Mouse (Mus musculus) hindbrain, embryonic 12.5 days (tissue): Measurements from ENCODE around the gene Teddm3. TPM values are rescaled to one million over a fixed set of nuclear protein-coding genes. Genes with fewer than 3 reads are reported as not detected.
"Not testable (repeated sequence)": the region's sequence is repeated elsewhere in the genome, so short reads cannot be mapped to it uniquely, and the experiment has no call there.

Experiments used
- ATAC-seq: fragments of 200-750 bp; cut with Nextera tagmentation; 2 replicates; pipeline ENCODE4 v1.8.0; 2017; ENCODE audit warnings: moderate TSS enrichment; ENCODE audit not compliant: low FRiP score
- H3K27ac ChIP-seq: fragments of 300-500 bp; sonication (generic); 2 replicates; pipeline ENCODE4 v1.5.1; 2016; ENCODE audit warnings: mild to moderate bottlenecking
- H3K27me3 ChIP-seq: fragments of 300-500 bp; sonication (generic); 2 replicates; pipeline ENCODE4 v1.6.1; 2016; ENCODE audit warnings: mild to moderate bottlenecking
- H3K36me3 ChIP-seq: fragments of 300-500 bp; sonication (generic); 2 replicates; pipeline ENCODE4 v1.6.1; 2016; ENCODE audit warnings: mild to moderate bottlenecking
- H3K4me1 ChIP-seq: fragments of 300-500 bp; sonication (generic); 2 replicates; pipeline ENCODE4 v1.6.1; 2016
- H3K4me2 ChIP-seq: fragments of 300-500 bp; sonication (generic); replicated peaks from 2 replicates; pipeline ENCODE4 v1.6.1; 2016; ENCODE audit warnings: mild to moderate bottlenecking
- H3K4me3 ChIP-seq: fragments of 300-500 bp; sonication (generic); 2 replicates; pipeline ENCODE4 v1.5.1; 2016; ENCODE audit warnings: mild to moderate bottlenecking
- H3K9ac ChIP-seq: fragments of 300-500 bp; sonication (generic); 2 replicates; pipeline ENCODE4 v1.6.1; 2016; ENCODE audit warnings: mild to moderate bottlenecking, moderate library complexity
- H3K9me3 ChIP-seq: fragments of 300-500 bp; sonication (generic); replicated peaks from 2 replicates; pipeline ENCODE4 v1.6.1; 2016; ENCODE audit warnings: mild to moderate bottlenecking
- WGBS: fragments of 180-500 bp; shearing (Covaris S2); methylation state at CpG from one replicate; pipeline ENCODE4 v1.1.7; 2016; 5-methylcytosine and 5-hydroxymethylcytosine counted together
- polyA plus RNA-seq: library from polyadenylated mRNA; unstranded; fragments of >200 nt; fragmentation: Nextera tagmentation; extraction: Ambion mirVana; gene quantifications from 2 replicates; pipeline ENCODE4 v1.2.1, GENCODE M21; 2016

Teddm3 gene
- polyA plus RNA-seq, 1 experiment from 2014 or later, result not detected

GRCm38 (mm10) chr16:21127666-21128065, 26.1 kb downstream of the Teddm3 start:
- H3K9me3 ChIP-seq, ATAC-seq, H3K4me2 ChIP-seq, H3K36me3 ChIP-seq, H3K4me1 ChIP-seq, H3K27ac ChIP-seq, H3K4me3 ChIP-seq, H3K9ac ChIP-seq, H3K27me3 ChIP-seq: not testable (repeated sequence)
- WGBS, result 87% methylated on average over 3 of the region's 3 CpGs

- H3K4me2 ChIP-seq, H3K36me3 ChIP-seq, H3K4me3 ChIP-seq, H3K27ac ChIP-seq, H3K27me3 ChIP-seq, ATAC-seq, H3K9me3 ChIP-seq, H3K9ac ChIP-seq, H3K4me1 ChIP-seq: not testable (repeated sequence)
- 82% methylated on average over 2 of the region's 2 CpGs for WGBS
These were observed 31.0 kb downstream of the Teddm3 start for GRCm38 (mm10) chr16:21122776-21123175.

GRCm38 (mm10) chr16:21116078-21116477, 37.7 kb downstream of the Teddm3 start:
- H3K27me3 ChIP-seq, result no peaks in the 10 kb centered on the region
- no peak overlapping the region for H3K27ac ChIP-seq
- H3K9ac ChIP-seq, result no peak overlapping the region
- WGBS, result 83% methylated on average over 5 of the region's 5 CpGs
- no peaks in the 10 kb centered on the region for H3K4me1 ChIP-seq
- H3K9me3 ChIP-seq, result no peaks in the 10 kb centered on the region
- H3K4me2 ChIP-seq, result no peak overlapping the region
- H3K4me3 ChIP-seq, result no peak overlapping the region
- H3K36me3 ChIP-seq, result no peaks in the 10 kb centered on the region
- ATAC-seq, result no peak

GRCm38 (mm10) chr16:21109473-21109872, 44.3 kb downstream of the Teddm3 start:
- H3K27me3 ChIP-seq, result no peaks in the 10 kb centered on the region
- H3K4me1 ChIP-seq, result no peaks in the 10 kb centered on the region
- H3K36me3 ChIP-seq, result no peaks in the 10 kb centered on the region
- no peak overlapping the region for H3K9ac ChIP-seq
- H3K4me2 ChIP-seq, result no peak overlapping the region
- H3K4me3 ChIP-seq, result no peak overlapping the region
- H3K9me3 ChIP-seq, result no peaks in the 10 kb centered on the region
- WGBS, result 94% methylated on average over 1 of the region's 1 CpGs
- H3K27ac ChIP-seq, result no peak overlapping the region
- no peak for ATAC-seq

Other genes with a start within 250 kb of the Teddm3 start
- gene Ephb3, start 50.8 kb upstream of the Teddm3 start, polyA plus RNA-seq, result 29.1 and 30.2 TPM in 2 replicates